15 mouse cellular contexts compared by ENCODE assay signal in genomic region chr14:106945261-106945660, GRCm38 (mm10).
A peak's percentile ranks its signal among the peaks of the same experiment; 100 is the strongest.
DNase-seq lines count a peak whose midpoint lies in the region; ATAC-seq and TF ChIP-seq lines count a peak whose summit lies in the region.
"Had no signal": no experiment of that assay in that cellular context is flagged by ENCODE, and none has a peak within 500 bp of the region (broad histone marks: within the 10 kb centered on the region; RNA-seq: fewer than 3 reads in every experiment).

No protein-coding gene starts in this region.

- H3K9ac ChIP-seq in midbrain, postnatal 0 days (replicated peaks; ENCODE audit: low read length, poor library complexity, severe bottlenecking): no peak overlapping the region
- no peak overlapping the region for H3K9ac ChIP-seq in midbrain, embryonic 16.5 days (ENCODE audit: low read depth, low read length)
- H3K9ac ChIP-seq: embryonic facial prominence, embryonic 12.5 days; forebrain, postnatal 0 days; hindbrain, embryonic 12.5 days; lung, embryonic 15.5 days; midbrain, embryonic 13.5 days had no signal

- no peaks in the 10 kb centered on the region for H3K4me1 ChIP-seq in midbrain, postnatal 0 days (ENCODE audit: insufficient read depth, low read length)
- H3K4me1 ChIP-seq in midbrain, embryonic 16.5 days (ENCODE audit: control insufficient read depth, insufficient read depth, low read length): no peaks in the 10 kb centered on the region
- H3K4me1 ChIP-seq: embryonic facial prominence, embryonic 12.5 days; hindbrain, embryonic 12.5 days; lung, embryonic 15.5 days had no signal

- 94% methylated on average over 1 of the region's 1 CpGs for WGBS in midbrain, postnatal 0 days
- 84% methylated on average over 1 of the region's 1 CpGs for WGBS in midbrain, embryonic 16.5 days

- H3K4me3 ChIP-seq in midbrain, postnatal 0 days (ENCODE audit: low read depth, low read length): no peak overlapping the region
- no peak overlapping the region for H3K4me3 ChIP-seq in midbrain, embryonic 16.5 days (ENCODE audit: low read depth, low read length)
- H3K4me3 ChIP-seq: embryonic facial prominence, embryonic 12.5 days; hindbrain, embryonic 12.5 days; lung, embryonic 15.5 days; midbrain, embryonic 13.5 days had no signal

- H3K27me3 ChIP-seq in midbrain, postnatal 0 days (ENCODE audit: insufficient read depth, low read length): no peaks in the 10 kb centered on the region
- no peaks in the 10 kb centered on the region for H3K27me3 ChIP-seq in midbrain, embryonic 16.5 days (ENCODE audit: control insufficient read depth, insufficient read depth, low read depth, low read length)
- H3K27me3 ChIP-seq: embryonic facial prominence, embryonic 12.5 days; hindbrain, embryonic 12.5 days; lung, embryonic 15.5 days; midbrain, embryonic 13.5 days had no signal

- DNase-seq in heart, adult 8-10 months (ENCODE audit: low spot score): peak; percentile 3
- DNase-seq in heart, postnatal 25 days (ENCODE audit: low spot score): no peak
- DNase-seq in midbrain, postnatal 0 days (ENCODE audit: low spot score): peak; percentile 2
- peak; percentile 3 for DNase-seq in brain, adult 2 months (ENCODE audit: low read depth, low spot score)
- no peak for DNase-seq in layer of hippocampus, postnatal 36 days
- no peak for DNase-seq in lung, postnatal 25 days (ENCODE audit: low spot score)
- DNase-seq: forebrain, postnatal 0 days; spleen, adult 18-20 months had no signal

- H3K4me2 ChIP-seq in midbrain, postnatal 0 days (ENCODE audit: low read depth, low read length, poor library complexity, severe bottlenecking): no peak overlapping the region
- no peak overlapping the region for H3K4me2 ChIP-seq in midbrain, embryonic 16.5 days (ENCODE audit: low read length)
- H3K4me2 ChIP-seq: embryonic facial prominence, embryonic 12.5 days; hindbrain, embryonic 12.5 days; liver, embryonic 11.5 days; lung, embryonic 15.5 days; midbrain, embryonic 13.5 days had no signal

- no peaks in the 10 kb centered on the region for H3K36me3 ChIP-seq in midbrain, postnatal 0 days (ENCODE audit: insufficient read depth, low read length)
- no peaks in the 10 kb centered on the region for H3K36me3 ChIP-seq in midbrain, embryonic 16.5 days (ENCODE audit: control insufficient read depth, insufficient read depth, low read length)
- H3K36me3 ChIP-seq: embryonic facial prominence, embryonic 12.5 days; hindbrain, embryonic 12.5 days; lung, embryonic 15.5 days; midbrain, embryonic 13.5 days had no signal

- H3K9me3 ChIP-seq in midbrain, postnatal 0 days (ENCODE audit: low read length): no peaks in the 10 kb centered on the region
- no peaks in the 10 kb centered on the region for H3K9me3 ChIP-seq in midbrain, embryonic 16.5 days (replicated peaks; ENCODE audit: control insufficient read depth, low read length, poor library complexity, severe bottlenecking)
- H3K9me3 ChIP-seq: embryonic facial prominence, embryonic 12.5 days; hindbrain, embryonic 12.5 days; lung, embryonic 15.5 days; midbrain, embryonic 13.5 days had no signal

- no peak for TF ChIP-seq CTCF in midbrain, postnatal 0 days (IDR thresholded peaks at IDR 0.05)

- no peak overlapping the region for H3K27ac ChIP-seq in midbrain, postnatal 0 days (ENCODE audit: low read depth, low read length)
- no peak overlapping the region for H3K27ac ChIP-seq in midbrain, embryonic 16.5 days (ENCODE audit: low read length)
- H3K27ac ChIP-seq: embryonic facial prominence, embryonic 12.5 days; hindbrain, embryonic 12.5 days; lung, embryonic 15.5 days; midbrain, embryonic 13.5 days had no signal

- ATAC-seq in midbrain, postnatal 0 days (ENCODE audit: low FRiP score): no peak
- ATAC-seq in midbrain, embryonic 16.5 days: no peak
- ATAC-seq: forebrain, postnatal 0 days; inflammation-experienced regulatory T-cells, adult 6 months; midbrain, embryonic 13.5 days had no signal

- intact Hi-C loops in heart, postnatal 25 days (cut with DNase I): no loop called here

Comparison
In these comparisons a context has a peak if more than half of its experiments do, and no peak if none do; other contexts are left out.
1. DNase-seq: peak in heart, adult 8-10 months (single experiment), midbrain, postnatal 0 days (single experiment) and brain, adult 2 months (single experiment); none in heart, postnatal 25 days (single experiment), layer of hippocampus, postnatal 36 days (0 of 2) and lung, postnatal 25 days (single experiment).